Mouse (Mus musculus) intestine, embryonic 14.5 days (tissue): ENCODE measurements around the gene H2al1e. TPM values are rescaled to one million over a fixed set of nuclear protein-coding genes. Genes with fewer than 3 reads are reported as not detected.
A peak's percentile ranks its signal among the peaks of the same experiment; 100 is the strongest.
"Not testable (repeated sequence)": the region's sequence is repeated elsewhere in the genome, so short reads cannot be mapped to it uniquely, and the experiment has no call there.

Experiments used
- ATAC-seq: fragments of 200-750 bp; cut with Nextera tagmentation; replicated peaks from 2 replicates; pipeline ENCODE4 v1.8.0; 2017; ENCODE audit warnings: low read depth, moderate number of reproducible peaks, moderate TSS enrichment, moderate library complexity; ENCODE audit not compliant: low FRiP score, low TSS enrichment
- DNase-seq: peaks from one replicate; pipeline ENCODE4 v3.0.0-alpha.2; 2018; ENCODE audit warnings: low spot score
- H3K27ac ChIP-seq: fragments of 300-500 bp; sonication (generic); 2 replicates; pipeline ENCODE4 v1.5.1; 2014; ENCODE audit warnings: low read depth, mild to moderate bottlenecking, control low read depth
- H3K27me3 ChIP-seq: fragments of 300-500 bp; sonication (generic); replicated peaks from 2 replicates; pipeline ENCODE4 v1.6.1; 2014; ENCODE audit warnings: low read length, control low read depth; ENCODE audit not compliant: control insufficient read depth, insufficient read depth
- H3K36me3 ChIP-seq: fragments of 300-500 bp; sonication (generic); 2 replicates; pipeline ENCODE4 v1.6.1; 2014; ENCODE audit warnings: low read length, control low read depth; ENCODE audit not compliant: control insufficient read depth, insufficient read depth
- H3K4me1 ChIP-seq: fragments of 300-500 bp; sonication (generic); replicated peaks from 2 replicates; pipeline ENCODE4 v1.6.1; 2014; ENCODE audit warnings: low read length, control low read depth, mixed read lengths; ENCODE audit not compliant: control insufficient read depth, insufficient read depth
- H3K4me2 ChIP-seq: fragments of 300-500 bp; sonication (generic); 2 replicates; pipeline ENCODE4 v1.6.1; 2014; ENCODE audit warnings: low read length
- H3K4me3 ChIP-seq: fragments of 300-500 bp; sonication (generic); 2 replicates; pipeline ENCODE4 v1.5.1; 2014; ENCODE audit warnings: low read depth, low read length, control low read depth, mixed read lengths
- H3K9ac ChIP-seq: fragments of 300-500 bp; sonication (generic); 2 replicates; pipeline ENCODE4 v1.6.1; 2014; ENCODE audit warnings: mild to moderate bottlenecking, low read length
- H3K9me3 ChIP-seq: fragments of 300-500 bp; sonication (generic); 2 replicates; pipeline ENCODE4 v1.6.1; 2016; ENCODE audit warnings: low read length, control low read depth; ENCODE audit not compliant: control insufficient read depth
- WGBS: fragments of 180-500 bp; shearing (Covaris S2); extraction: QIAGEN DNeasy Blood & Tissue Kit; methylation state at CpG from one replicate; pipeline ENCODE4 v1.1.7; 2014; 5-methylcytosine and 5-hydroxymethylcytosine counted together
- polyA plus RNA-seq: library from polyadenylated mRNA; unstranded; fragments of >200 nt; fragmentation: Nextera tagmentation; extraction: Ambion mirVana; gene quantifications from 2 replicates; pipeline ENCODE4 v1.2.1, GENCODE M21; 2014

The H2al1e gene
- not detected in 2 replicates for polyA plus RNA-seq

DNA sequence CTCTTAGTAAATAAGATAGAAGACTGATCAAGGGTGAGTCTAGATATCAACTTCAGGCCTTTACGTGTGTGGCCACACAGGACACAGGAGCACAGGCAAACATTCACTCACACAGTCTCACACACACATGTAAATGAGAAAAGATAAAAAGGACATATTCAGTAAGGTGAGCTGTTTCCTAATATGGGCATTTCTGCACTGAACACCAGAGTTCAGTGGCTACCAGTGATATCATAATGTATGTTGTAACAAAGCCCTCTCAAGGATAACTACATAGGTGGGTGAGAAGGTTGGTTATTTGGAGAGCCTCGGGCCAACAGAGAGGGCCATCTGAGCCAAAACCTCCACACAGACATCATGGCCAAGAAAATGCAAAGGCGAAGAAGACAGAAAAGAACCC is at the start of gene H2al1e:
Gene H2al1e, plus strand, starts transcription at position 301 of the 400 bp plus-strand sequence.
- WGBS: no CpG with 5 or more reads among the region's 3 CpGs
- not testable (repeated sequence) for H3K36me3 ChIP-seq, H3K9me3 ChIP-seq

GRCm38 (mm10) chrX:11264918-11265317 is 46.8 kb upstream of the H2al1e start:
- DNase-seq (no peak), ATAC-seq (no peak)
- Histone ChIP-seq H3K27ac (0 out of 2 replicates have a peak overlapping the region, but pooled peaks have one; percentile 2), H3K4me1 (no peaks in the 10 kb centered on the region), H3K36me3 (no peaks in the 10 kb centered on the region), H3K9ac (no peak overlapping the region), H3K4me2 (no peak overlapping the region), H3K9me3 (no peaks in the 10 kb centered on the region), H3K4me3 (no peak overlapping the region), H3K27me3 (peaks cover 4% of the 10 kb centered on the region; the same call in 1 of the 2 replicates)
- WGBS: 58% methylated on average over 8 of the region's 8 CpGs

More for the DNA sequence above, at the start of gene H2al1e:
- H3K4me2 ChIP-seq, H3K9ac ChIP-seq, ATAC-seq, H3K4me3 ChIP-seq, DNase-seq, H3K27me3 ChIP-seq, H3K4me1 ChIP-seq, H3K27ac ChIP-seq: not testable (repeated sequence)

DNA sequence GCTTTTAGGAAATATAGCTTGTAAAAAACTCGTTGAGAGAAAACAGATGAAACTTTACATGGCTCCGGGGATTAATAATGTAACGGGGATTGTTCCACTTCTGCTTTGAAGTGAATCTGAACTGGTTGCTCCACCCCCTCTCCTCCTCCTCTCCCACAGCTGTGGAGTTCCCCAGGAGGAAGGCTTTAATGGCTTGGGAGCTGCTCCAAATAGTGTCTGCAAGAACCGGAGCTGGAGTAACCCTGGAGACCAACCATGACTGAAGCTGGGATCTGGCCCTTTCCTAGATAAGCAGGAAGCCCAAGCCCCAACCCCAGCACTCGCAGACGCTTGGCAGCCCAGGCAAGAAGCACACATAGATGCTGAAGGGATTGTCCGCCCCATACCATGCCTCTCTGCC is 43.9 kb upstream of the H2al1e start:
- no peak overlapping the region for H3K9ac ChIP-seq
- no peaks in the 10 kb centered on the region for H3K36me3 ChIP-seq
- H3K4me2 ChIP-seq: no peak overlapping the region
- ATAC-seq (no peak), DNase-seq (no peak)
- WGBS: 41% methylated on average over 7 of the region's 7 CpGs
- peaks cover 8% of the 10 kb centered on the region; the same call in 1 of the 2 replicates for H3K27me3 ChIP-seq
- no peaks in the 10 kb centered on the region for H3K9me3 ChIP-seq
- H3K4me1 ChIP-seq: no peaks in the 10 kb centered on the region
- no peak overlapping the region; the same call in 1 of the 2 replicates for H3K27ac ChIP-seq
- H3K4me3 ChIP-seq: no peak overlapping the region

DNA sequence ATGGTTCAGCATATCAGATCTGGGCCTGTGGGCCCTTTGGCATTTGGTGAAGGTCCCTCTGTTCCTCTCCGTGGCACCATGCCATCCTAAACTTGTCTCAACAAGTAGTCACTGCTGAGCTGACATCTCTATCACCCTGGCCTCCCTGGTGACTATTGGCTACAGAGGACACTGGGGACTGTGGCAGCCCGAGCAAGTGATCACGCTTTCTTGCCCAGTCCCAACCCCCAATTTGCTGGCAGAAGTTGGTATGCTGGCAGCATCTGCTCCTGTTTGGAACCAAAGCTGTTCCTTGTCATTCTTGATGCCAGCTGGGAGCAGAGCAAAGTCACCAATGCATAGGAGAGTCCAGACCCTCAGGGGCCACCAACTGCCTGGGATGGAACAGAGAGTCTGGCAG is 42.7 kb upstream of the H2al1e start:
- no peak for DNase-seq
- Histone ChIP-seq H3K4me3 (no peak overlapping the region), H3K27me3 (peaks cover 8% of the 10 kb centered on the region; the same call in 1 of the 2 replicates), H3K9me3 (no peaks in the 10 kb centered on the region), H3K4me2 (no peak overlapping the region), H3K4me1 (no peaks in the 10 kb centered on the region), H3K9ac (no peak overlapping the region), H3K27ac (no peak overlapping the region), H3K36me3 (no peaks in the 10 kb centered on the region)
- ATAC-seq: no peak
- 91% methylated on average over 3 of the region's 3 CpGs for WGBS

DNA sequence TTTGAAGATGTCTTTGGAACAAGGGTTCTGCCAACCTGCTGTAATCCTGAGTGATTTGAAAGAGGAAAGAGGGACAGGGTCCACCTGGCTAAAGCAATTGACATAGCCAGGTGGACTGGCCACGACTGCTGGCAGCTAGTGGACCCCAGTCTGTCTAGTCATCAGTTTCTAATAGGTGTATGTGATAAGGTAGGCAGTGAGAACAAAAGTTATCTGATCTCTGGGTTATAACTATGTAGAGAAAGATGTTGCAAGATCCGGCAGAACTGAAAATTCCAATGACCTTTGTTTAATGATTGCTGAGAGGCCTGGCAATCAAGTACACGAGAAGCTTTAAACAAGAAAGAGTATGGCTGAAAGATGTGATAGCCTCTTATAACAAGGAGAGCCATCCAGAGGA is 38.5 kb upstream of the H2al1e start:
- no peak overlapping the region for H3K27ac ChIP-seq
- H3K36me3 ChIP-seq: no peaks in the 10 kb centered on the region
- no peak overlapping the region for H3K4me2 ChIP-seq
- WGBS: 51% methylated on average over 3 of the region's 3 CpGs
- no peaks in the 10 kb centered on the region for H3K4me1 ChIP-seq
- no peak for ATAC-seq
- no peak overlapping the region for H3K9ac ChIP-seq
- H3K27me3 ChIP-seq: peaks cover 11% of the 10 kb centered on the region; the same call in 1 of the 2 replicates
- no peak for DNase-seq
- H3K4me3 ChIP-seq: no peak overlapping the region
- no peaks in the 10 kb centered on the region for H3K9me3 ChIP-seq

GRCm38 (mm10) chrX:11277083-11277482 is 34.7 kb upstream of the H2al1e start:
- no peaks in the 10 kb centered on the region for H3K4me1 ChIP-seq
- no peak for DNase-seq
- no peak overlapping the region for H3K4me3 ChIP-seq
- H3K27me3 ChIP-seq: peaks cover 11% of the 10 kb centered on the region; the same call in 1 of the 2 replicates
- WGBS: 67% methylated on average over 6 of the region's 6 CpGs
- no peaks in the 10 kb centered on the region for H3K36me3 ChIP-seq
- no peak for ATAC-seq
- no peak overlapping the region for H3K4me2 ChIP-seq
- H3K9me3 ChIP-seq: no peaks in the 10 kb centered on the region
- no peak overlapping the region for H3K9ac ChIP-seq
- H3K27ac ChIP-seq: no peak overlapping the region

GRCm38 (mm10) chrX:11280741-11281140 is 31.0 kb upstream of the H2al1e start:
- no peak overlapping the region for H3K4me3 ChIP-seq
- no peak overlapping the region for H3K4me2 ChIP-seq
- no peaks in the 10 kb centered on the region for H3K4me1 ChIP-seq
- DNase-seq (no peak), ATAC-seq (no peak)
- no peak overlapping the region for H3K9ac ChIP-seq
- no peak overlapping the region for H3K27ac ChIP-seq
- 74% methylated on average over 2 of the region's 2 CpGs for WGBS
- H3K9me3 ChIP-seq: no peaks in the 10 kb centered on the region
- H3K36me3 ChIP-seq: no peaks in the 10 kb centered on the region
- H3K27me3 ChIP-seq: peaks cover 7% of the 10 kb centered on the region; the same call in 1 of the 2 replicates

GRCm38 (mm10) chrX:11288306-11288882 is 23.3 kb upstream of the H2al1e start:
- ATAC-seq: no peak
- WGBS: 53% methylated on average over 14 of the region's 14 CpGs

DNA sequence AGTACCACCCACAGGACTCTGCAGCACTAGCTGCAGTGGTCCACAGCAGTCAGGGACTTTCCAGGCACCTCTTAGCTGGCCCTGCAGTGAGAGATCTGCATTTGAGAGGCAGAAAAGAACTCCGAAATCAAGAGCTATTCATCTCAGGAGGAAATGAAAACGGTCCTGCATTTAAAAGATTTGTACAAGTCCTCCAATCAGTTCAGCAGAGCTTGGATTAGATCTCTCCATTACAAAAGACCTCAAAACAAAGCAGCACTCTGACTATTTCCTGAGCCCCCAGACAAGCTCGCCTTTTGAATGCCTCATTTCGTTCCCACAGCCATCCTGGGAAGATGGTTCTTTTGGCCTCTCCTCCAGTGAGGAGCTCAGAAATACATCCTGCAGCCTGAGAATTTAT is 22.5 kb upstream of the H2al1e start:
- Histone ChIP-seq H3K9me3 (no peaks in the 10 kb centered on the region), H3K27me3 (0 out of 2 replicates have a peak, but pooled peaks cover 2% of the 10 kb centered on the region), H3K4me3 (no peak overlapping the region), H3K27ac (no peak overlapping the region), H3K4me2 (no peak overlapping the region), H3K4me1 (no peaks in the 10 kb centered on the region), H3K9ac (no peak overlapping the region), H3K36me3 (no peaks in the 10 kb centered on the region)
- 72% methylated on average over 4 of the region's 4 CpGs for WGBS
- DNase-seq (no peak), ATAC-seq (no peak)

More at GRCm38 (mm10) chrX:11288306-11288882, 23.3 kb upstream of the H2al1e start:
- Histone ChIP-seq H3K4me1 (no peaks in the 10 kb centered on the region), H3K36me3 (no peaks in the 10 kb centered on the region), H3K9ac (no peak overlapping the region), H3K27ac (no peak overlapping the region), H3K4me2 (no peak overlapping the region), H3K27me3 (0 out of 2 replicates have a peak, but pooled peaks cover 2% of the 10 kb centered on the region), H3K4me3 (no peak overlapping the region), H3K9me3 (no peaks in the 10 kb centered on the region)
- peak; percentile 51 for DNase-seq
